Mouse (Mus musculus) kidney, postnatal 14 days (tissue): ENCODE measurements around the gene H2-Q6.
"Not testable (repeated sequence)": the region's sequence is repeated elsewhere in the genome, so short reads cannot be mapped to it uniquely, and the experiment has no call there.

ENCODE experiments used
- DNase-seq: peaks from one replicate; pipeline ENCODE4 v3.0.0; 2022; ENCODE audit warnings: mixed read lengths

H2-Q6 gene

GRCm38 (mm10) chr17:35424624-35425416 lies at the start of gene H2-Q6:
Gene H2-Q6 (plus strand): TSS chr17:35424850.
- DNase-seq, result peak; percentile 77

- peak; percentile 95 for DNase-seq
Measured at GRCm38 (mm10) chr17:35379369-35379728, 45.3 kb upstream of the H2-Q6 start, which contains the start of gene H2-Q4. Gene H2-Q4 (plus strand): TSS chr17:35379617.

GRCm38 (mm10) chr17:35379729-35380451 lies 44.8 kb upstream of the H2-Q6 start:
- peak; percentile 59 for DNase-seq

DNA sequence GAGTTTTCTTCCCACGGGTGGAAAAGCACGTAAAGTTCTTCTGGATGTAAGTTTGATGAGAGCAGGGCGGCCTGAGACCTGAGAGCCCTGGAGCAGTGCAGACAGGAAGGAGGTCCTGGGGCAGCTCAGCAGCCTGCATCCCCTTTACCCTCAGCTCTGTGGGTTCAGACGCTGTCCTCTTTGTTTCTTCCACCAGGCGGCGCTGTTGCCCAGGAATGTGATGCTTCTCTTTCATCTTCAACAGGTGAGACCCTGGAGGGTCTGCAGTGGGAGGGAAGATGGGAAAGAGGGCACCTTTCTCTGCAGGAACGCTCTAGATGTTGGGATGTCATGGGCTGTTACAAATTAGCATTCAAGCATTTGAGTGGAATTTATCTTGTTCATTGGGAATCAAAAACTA lies 34.9 kb upstream of the H2-Q6 start:
- peak; percentile 13 for DNase-seq

DNA sequence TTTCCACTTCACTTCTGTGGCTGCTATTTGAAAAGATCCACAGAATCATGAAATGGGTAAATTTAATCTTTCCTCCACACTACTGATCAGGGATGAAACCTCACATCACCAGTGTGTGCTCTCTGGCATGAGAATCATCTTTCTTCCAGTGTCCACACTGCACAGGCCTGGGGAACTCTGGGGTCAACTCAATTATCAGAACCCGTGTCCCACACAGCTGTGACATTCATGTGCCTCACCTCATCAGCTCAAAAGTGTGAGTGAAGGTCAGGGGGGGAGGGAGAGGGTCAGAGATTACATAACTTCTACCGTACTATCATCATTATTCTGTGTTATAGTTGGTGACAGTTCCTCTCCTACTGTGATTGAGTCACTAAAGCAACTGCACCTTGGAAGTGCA lies 32.0 kb upstream of the H2-Q6 start:
- DNase-seq, result not testable (repeated sequence)

DNA sequence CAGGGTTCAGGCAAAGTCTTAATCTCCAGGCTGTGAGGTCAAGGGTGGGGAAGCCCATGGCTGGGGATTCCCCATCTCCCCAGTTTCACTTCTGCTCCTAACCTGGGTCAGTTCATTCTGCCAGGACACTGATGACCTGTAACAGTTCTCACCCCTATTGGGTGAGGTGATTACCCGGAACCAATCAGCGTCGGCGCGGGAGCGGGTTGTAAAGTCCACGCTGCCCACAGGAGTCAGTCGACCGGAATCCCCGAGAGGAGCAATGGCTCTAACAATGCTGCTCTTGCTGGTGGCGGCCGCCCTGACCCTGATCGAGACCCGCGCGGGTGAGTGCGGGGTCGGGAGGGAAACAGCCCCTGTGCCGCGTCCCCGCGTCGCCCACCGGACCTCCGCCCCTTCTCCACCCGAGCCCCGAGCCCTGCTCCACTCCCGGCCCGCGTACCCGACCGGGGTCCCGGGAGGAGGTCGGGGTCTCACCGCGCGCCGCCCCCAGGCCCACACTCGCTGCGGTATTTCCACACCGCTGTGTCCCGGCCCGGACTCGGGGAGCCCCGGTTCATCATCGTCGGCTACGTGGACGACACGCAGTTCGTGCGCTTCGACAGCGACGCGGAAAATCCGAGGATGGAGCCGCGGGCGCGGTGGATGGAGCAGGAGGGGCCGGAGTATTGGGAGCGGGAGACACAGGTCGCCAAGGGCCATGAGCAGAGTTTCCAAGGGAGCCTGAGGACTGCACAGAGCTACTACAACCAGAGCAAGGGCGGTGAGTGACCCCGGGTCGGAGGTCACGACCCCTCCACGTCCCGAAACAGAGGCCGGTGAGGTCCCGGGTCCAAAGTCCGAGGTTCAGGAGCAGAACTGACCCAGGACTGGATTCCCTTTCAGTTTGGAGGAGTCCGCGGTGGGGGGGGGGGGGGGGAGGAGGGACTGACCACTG lies 30.5 kb upstream of the H2-Q6 start:
- peak; percentile 30 for DNase-seq

DNA sequence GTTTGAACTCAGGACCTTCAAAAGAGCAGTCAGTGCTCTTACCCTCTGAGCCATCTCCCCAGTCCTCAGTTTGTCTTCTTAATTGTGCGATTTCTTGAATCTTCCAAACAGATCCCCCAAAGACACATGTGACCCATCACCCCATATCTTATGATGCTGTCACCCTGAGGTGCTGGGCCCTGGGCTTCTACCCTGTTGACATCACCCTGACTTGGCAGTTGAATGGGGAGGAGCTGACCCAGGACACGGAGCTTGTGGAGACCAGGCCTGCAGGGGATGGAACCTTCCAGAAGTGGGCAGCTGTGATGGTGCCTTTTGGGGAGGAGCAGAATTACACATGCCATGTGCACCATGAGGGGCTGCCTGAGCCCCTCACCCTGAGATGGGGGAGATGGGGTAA lies 27.7 kb upstream of the H2-Q6 start:
- DNase-seq, result not testable (repeated sequence)

DNA sequence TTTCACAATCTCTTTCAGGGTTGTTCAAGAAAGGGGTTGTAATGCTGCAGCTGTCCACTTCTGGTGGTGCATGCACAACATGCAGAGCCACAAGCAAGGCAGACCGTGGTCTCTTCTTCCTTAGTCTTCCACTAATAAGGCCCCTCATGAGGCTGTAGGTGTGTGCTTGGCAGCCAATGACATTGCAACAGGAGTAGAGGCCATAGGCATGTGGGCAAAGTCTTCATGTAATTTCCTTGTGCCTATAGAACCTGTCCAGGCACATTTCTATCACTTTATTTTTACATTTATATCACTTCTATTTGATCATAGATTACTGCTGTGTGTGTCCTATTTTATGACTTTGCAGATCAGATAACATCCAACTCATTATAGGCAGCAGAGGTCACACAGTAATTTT lies 11.6 kb upstream of the H2-Q6 start:
- not testable (repeated sequence) for DNase-seq

DNA sequence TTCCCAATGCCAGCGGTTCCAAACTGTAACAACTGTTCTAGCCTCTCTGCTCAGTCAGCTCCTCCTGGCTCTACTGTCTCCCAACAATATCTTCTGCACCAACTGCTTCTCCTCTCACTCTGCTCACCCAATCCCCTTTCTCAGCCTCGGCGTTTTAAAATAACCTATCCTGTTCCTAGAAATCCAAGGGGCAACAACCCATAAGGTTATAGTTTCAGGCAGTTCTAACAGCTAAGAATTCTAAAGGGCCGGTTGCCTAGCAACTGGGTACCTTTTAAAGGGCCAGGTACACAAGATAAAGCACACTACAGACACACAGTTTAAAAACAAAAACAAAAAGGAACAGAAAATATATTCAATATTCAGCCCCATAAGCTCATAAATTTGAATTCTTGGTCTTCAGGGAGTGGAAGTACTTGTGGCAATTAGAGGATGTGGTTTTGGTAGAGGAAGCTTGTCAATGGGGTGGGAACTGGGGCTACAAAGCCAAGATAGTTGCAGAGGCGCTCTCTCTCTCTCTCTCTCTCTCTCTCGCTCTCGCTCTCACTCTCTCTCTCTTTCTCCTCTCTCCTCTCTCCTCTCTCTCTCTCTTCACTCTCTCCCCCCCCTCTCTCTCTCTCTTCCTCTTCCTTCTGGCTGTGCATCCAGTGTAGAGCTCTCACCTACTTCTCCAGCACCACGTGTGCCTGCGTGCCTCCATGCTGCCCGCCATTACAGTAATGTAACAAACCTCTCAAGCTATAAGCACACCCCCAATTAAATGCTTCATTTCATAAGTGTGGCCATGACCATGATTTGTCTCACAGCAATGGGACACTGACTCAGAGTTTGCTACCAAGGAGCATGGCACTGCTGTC lies 9.1 kb upstream of the H2-Q6 start:
- DNase-seq, result not testable (repeated sequence)

- DNase-seq, result no peak
Measured at GRCm38 (mm10) chr17:35418772-35419171, 5.9 kb upstream of the H2-Q6 start.

DNA sequence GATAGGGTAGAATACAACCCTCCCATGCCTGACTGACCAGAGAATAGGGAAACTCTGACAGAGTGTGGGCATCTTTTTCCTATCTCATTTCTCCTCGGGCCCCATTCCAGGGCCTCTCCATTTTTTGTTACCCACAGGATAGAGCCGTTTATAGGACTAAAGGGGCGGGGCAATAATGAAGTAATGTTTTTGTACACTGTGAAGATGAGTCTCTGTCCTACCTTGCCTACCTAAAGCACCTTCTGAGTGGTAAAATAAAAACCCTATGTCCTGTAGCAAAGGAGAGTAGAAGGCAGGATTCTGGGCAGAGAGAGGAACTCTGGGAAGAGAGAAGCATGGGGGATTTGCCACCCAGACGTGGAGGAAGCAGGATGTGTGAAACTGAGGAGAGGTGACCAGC lies 5.1 kb upstream of the H2-Q6 start:
- not testable (repeated sequence) for DNase-seq

DNA sequence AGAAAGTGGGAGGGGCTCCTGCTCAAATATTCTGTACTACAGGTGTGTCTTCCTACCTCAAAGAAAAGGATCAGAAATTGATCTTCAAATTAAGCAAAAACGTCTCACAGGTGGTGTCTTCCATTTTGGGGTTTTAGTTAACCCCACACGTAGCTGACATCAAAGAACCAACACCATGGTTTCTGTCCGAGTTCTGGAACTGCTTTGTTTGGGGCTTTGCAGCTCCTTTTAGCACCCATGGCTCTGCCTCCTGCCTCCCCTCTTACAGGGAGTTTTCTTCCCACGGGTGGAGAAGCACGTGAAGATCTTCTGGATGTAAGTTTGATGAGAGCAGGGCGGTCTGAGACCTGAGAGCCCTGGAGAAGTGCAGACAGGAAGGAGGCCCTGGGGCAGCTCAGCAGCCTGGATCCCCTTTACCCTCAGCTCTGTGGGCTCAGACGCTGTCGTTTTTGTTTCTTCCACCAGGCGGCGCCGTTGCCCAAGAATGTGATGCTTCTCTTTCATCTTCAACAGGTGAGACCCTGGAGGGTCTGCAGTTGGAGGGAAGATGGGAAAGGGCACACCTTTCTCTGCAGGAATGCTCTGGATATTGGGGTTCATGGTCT lies 4.3 kb upstream of the H2-Q6 start:
- peak; percentile 33 for DNase-seq

DNA sequence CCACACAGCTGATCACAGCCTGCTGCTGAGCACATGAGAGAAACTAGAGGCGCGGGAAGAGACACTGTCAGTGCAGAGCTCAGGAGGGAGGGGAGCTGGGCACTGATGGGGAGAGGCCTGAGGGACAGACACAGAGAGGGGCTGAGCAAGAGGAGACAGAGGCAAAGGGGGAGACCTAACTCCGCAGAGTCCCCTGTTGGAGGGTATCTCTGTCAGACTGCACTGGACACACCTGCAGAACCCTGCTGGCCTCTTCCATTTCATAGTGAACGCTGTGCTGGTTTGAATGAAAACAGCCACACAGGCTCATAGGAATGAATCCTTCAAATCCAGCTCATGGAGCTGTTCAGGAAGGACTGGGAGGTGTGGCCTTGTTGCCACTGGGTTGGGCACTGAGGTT lies 3.3 kb upstream of the H2-Q6 start:
- DNase-seq, result not testable (repeated sequence)

GRCm38 (mm10) chr17:35422360-35422759 lies 2.3 kb upstream of the H2-Q6 start:
- not testable (repeated sequence) for DNase-seq

- DNase-seq, result not testable (repeated sequence)
Measured at GRCm38 (mm10) chr17:35423131-35423810, 1.4 kb upstream of the H2-Q6 start.

GRCm38 (mm10) chr17:35424106-35424505 lies 544 bp upstream of the H2-Q6 start:
- not testable (repeated sequence) for DNase-seq

- DNase-seq, result not testable (repeated sequence)
Measured at GRCm38 (mm10) chr17:35425474-35425873, 824 bp downstream of the H2-Q6 start.

GRCm38 (mm10) chr17:35428883-35429282 lies 4.2 kb downstream of the H2-Q6 start:
- not testable (repeated sequence) for DNase-seq

DNA sequence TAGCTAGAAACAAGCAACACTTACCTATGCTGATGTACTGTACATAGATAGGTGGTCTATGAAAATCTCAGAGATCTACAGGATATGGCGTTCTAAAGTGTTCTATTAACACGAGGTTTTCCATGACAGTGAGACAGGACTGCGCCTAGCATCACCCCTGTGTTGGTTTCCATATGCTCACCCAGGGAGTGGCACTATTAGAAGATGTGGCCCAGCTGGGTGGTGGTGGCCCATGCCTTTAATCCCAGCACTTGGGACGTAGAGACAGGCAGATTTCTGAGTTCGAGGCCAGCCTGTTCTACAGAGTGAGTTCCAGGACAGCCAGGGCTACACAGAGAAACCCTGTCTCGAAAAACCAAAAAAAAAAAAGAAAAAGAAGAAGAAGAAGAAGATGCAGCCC lies 6.0 kb downstream of the H2-Q6 start:
- not testable (repeated sequence) for DNase-seq

DNA sequence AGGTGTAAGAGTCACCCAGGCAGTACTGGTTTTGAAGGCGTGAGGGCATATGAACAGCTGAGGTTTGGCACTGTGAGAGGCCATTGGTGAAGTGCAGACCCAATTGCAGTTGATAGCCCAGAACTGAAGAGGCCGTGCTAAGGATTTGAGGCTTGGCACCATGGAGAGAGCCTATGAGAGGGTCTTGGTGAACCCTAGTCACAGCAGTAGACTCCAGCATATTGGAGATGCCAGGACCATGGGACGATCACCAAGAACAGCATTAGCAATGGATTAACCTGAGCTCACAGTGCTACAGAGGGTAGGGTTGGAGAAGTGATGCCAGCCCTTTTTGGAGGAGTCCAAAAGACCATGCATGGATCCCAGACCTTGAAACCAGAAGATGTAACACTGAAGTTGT lies 7.5 kb downstream of the H2-Q6 start:
- not testable (repeated sequence) for DNase-seq

GRCm38 (mm10) chr17:35434836-35435235 lies 10.2 kb downstream of the H2-Q6 start:
- DNase-seq, result not testable (repeated sequence)
